ENCODE assay signal across 8 mouse cellular contexts in the genomic region with DNA sequence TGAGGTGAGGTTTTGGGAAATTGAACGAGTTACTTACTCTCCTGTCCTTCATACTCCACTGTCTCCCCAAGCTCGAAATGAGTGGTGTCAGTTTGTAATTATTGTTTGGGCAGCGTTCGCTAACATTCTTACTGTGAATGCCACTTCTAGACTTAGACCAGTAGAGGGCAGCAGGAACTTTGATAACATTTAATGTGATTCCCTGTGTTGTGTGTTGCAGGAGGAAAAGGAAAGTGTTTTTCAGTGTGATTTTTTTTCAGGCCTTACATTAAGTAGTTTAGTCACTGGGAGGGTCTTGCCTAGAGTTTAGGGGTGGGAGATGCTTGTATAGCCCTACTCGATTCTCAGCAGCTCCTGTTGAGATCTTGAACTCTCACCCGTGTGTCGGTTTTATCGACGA. TPM values are rescaled to one million over a fixed set of nuclear protein-coding genes. Genes with fewer than 3 reads are reported as not detected.
DNase-seq lines count a peak whose midpoint lies in the region; ATAC-seq and TF ChIP-seq lines count a peak whose summit lies in the region.

No protein-coding gene starts in this region.

- TF ChIP-seq POLR2A in CH12.LX (IDR thresholded peaks at IDR 0.05; ENCODE audit: low read depth, low read length): no peak

- H3K79me2 ChIP-seq in CH12.LX (replicated peaks; ENCODE audit: control insufficient read depth, extremely low read depth, insufficient read depth, poor library complexity, severe bottlenecking): no peaks in the 10 kb centered on the region

- H3K9ac ChIP-seq in kidney, embryonic 14.5 days (ENCODE audit: low read depth, low read length): no peak overlapping the region
- H3K9ac ChIP-seq in CH12.LX (ENCODE audit: insufficient read depth, low read depth): no peak overlapping the region
- no peak overlapping the region for H3K9ac ChIP-seq in liver, embryonic 15.5 days

- no peaks in the 10 kb centered on the region for H3K27me3 ChIP-seq in kidney, embryonic 14.5 days (ENCODE audit: control insufficient read depth, insufficient read depth, low read length)
- H3K27me3 ChIP-seq in CH12.LX (replicated peaks): no peaks in the 10 kb centered on the region
- no peaks in the 10 kb centered on the region for H3K27me3 ChIP-seq in liver, embryonic 15.5 days
- no peaks in the 10 kb centered on the region for H3K27me3 ChIP-seq in splenic B cell, adult 2 months (ENCODE audit: control insufficient read depth, insufficient read depth, low read length, poor library complexity, severe bottlenecking)

- TF ChIP-seq RAD21 in CH12.LX (IDR thresholded peaks at IDR 0.05; ENCODE audit: low read depth, low read length): peak; percentile 89

- H3K27ac ChIP-seq in kidney, embryonic 14.5 days (ENCODE audit: low read depth, low read length): no peak overlapping the region
- no peak overlapping the region for H3K27ac ChIP-seq in CH12.LX (ENCODE audit: insufficient read depth, low read depth)
- 0 out of 2 replicates have a peak overlapping the region, but pooled peaks have one; percentile 97 for H3K27ac ChIP-seq in liver, embryonic 15.5 days (replicated peaks)

- peak; percentile 67 to 87 for TF ChIP-seq CTCF in CH12.LX (conservative IDR thresholded peaks at IDR 0.05 in 1 of 2, IDR thresholded peaks at IDR 0.05 in 1 of 2; ENCODE audit: low read depth in 2 of 2, low read length in 2 of 2)

- intact Hi-C loops in heart, postnatal 10 days (cut with DNase I): loop anchor here (1.0 to 10.0 kb wide), 4 partner anchors 59 to 304 kb away; no protein-coding TSS in a partner anchor

- peak; percentile 22; the same call in 1 of the 2 replicates for ATAC-seq in kidney, embryonic 14.5 days (ENCODE audit: low FRiP score, low TSS enrichment)
- ATAC-seq in liver, embryonic 15.5 days (ENCODE audit: insufficient read depth): no peak

- DNase-seq in kidney, adult 11 months: no peak
- peak; percentile 56 for DNase-seq in CH12.LX (ENCODE audit: extremely low read depth)
- peak; percentile 35 for DNase-seq in c-Kit-positive CD71-positive TER-119-negative erythroid progenitor cells, embryonic 14.5 days (ENCODE audit: low read depth)
- peak; percentile 55 to 68 for DNase-seq in heart, postnatal 10 days
- peak; percentile 66 for DNase-seq in splenic B cell, adult 2 months (ENCODE audit: low read depth, low spot score)
- no peak for DNase-seq in right cerebral cortex, postnatal 36 days (ENCODE audit: low spot score in 2 of 2)

- peaks cover 3% of the 10 kb centered on the region for H3K4me1 ChIP-seq in kidney, embryonic 14.5 days (ENCODE audit: control insufficient read depth, insufficient read depth, low read length)
- H3K4me1 ChIP-seq in CH12.LX (ENCODE audit: control insufficient read depth in 1 of 2, insufficient read depth in 2 of 2): peaks cover 0 to 7% of the 10 kb centered on the region in 2 experiments; a peak in 2 of 4 replicates
- H3K4me1 ChIP-seq in liver, embryonic 15.5 days (replicated peaks): peaks cover 40% of the 10 kb centered on the region

- no peaks in the 10 kb centered on the region for H3K9me3 ChIP-seq in kidney, embryonic 14.5 days (ENCODE audit: control insufficient read depth, low read length)
- H3K9me3 ChIP-seq in CH12.LX (replicated peaks; ENCODE audit: low read length): no peaks in the 10 kb centered on the region
- H3K9me3 ChIP-seq in liver, embryonic 15.5 days (replicated peaks): no peaks in the 10 kb centered on the region

- no peak for TF ChIP-seq EP300 in CH12.LX (IDR thresholded peaks at IDR 0.05; ENCODE audit: low read length)

- H3K36me3 ChIP-seq in kidney, embryonic 14.5 days (ENCODE audit: control insufficient read depth, insufficient read depth, low read length): no peaks in the 10 kb centered on the region
- H3K36me3 ChIP-seq in CH12.LX (replicated peaks in 1 of 2; ENCODE audit: control insufficient read depth in 1 of 2, insufficient read depth in 1 of 2, low read length in 1 of 2): peaks cover 9 to 52% of the 10 kb centered on the region in 2 experiments
- H3K36me3 ChIP-seq in liver, embryonic 15.5 days (replicated peaks): no peaks in the 10 kb centered on the region
- H3K36me3 ChIP-seq in splenic B cell, adult 2 months (ENCODE audit: control insufficient read depth, insufficient read depth, low read length, poor library complexity, severe bottlenecking): no peaks in the 10 kb centered on the region

- H3K4me3 ChIP-seq in kidney, embryonic 14.5 days (ENCODE audit: low read length): no peak overlapping the region
- no peak overlapping the region for H3K4me3 ChIP-seq in CH12.LX (replicated peaks in 1 of 3; ENCODE audit: low read depth in 2 of 3, low read length in 2 of 3, poor library complexity in 1 of 3)
- H3K4me3 ChIP-seq in liver, embryonic 15.5 days (replicated peaks): no peak overlapping the region

- WGBS in kidney, embryonic 14.5 days: 43% methylated on average over 9 of the region's 9 CpGs
- WGBS in liver, embryonic 15.5 days (ENCODE audit: insufficient replicate concordance): 44% methylated on average over 9 of the region's 9 CpGs

- H3K4me2 ChIP-seq in kidney, embryonic 14.5 days (replicated peaks; ENCODE audit: low read depth, low read length): no peak overlapping the region
- no peak overlapping the region for H3K4me2 ChIP-seq in CH12.LX (ENCODE audit: insufficient read depth, low read depth, poor library complexity, severe bottlenecking)
- no peak overlapping the region for H3K4me2 ChIP-seq in liver, embryonic 15.5 days

- in situ Hi-C loops in CH12.LX (cut with MboI; ENCODE audit: low pct_ligation_motif_present, low pct_unique_long_range_greater_than_20kb, low sequenced_read_pairs): no loop called here

- dilution Hi-C loops in CH12.LX (cut with MboI; ENCODE audit: extremely low pct_ligation_motif_present, extremely low pct_unique_long_range_greater_than_20kb, low sequenced_read_pairs): loop anchor here (25.0 kb wide), 1 partner anchor 126 kb away; no protein-coding TSS in a partner anchor

TF ChIP-seq in CH12.LX, 34 proteins besides CTCF, POLR2A, EP300 and RAD21:
- TF ChIP-seq USF2 (conservative IDR thresholded peaks at IDR 0.05; ENCODE audit: low read depth, low read length) (no peak), SMC3 (IDR thresholded peaks at IDR 0.05; ENCODE audit: low read depth, low read length) (peak; percentile 81), ZC3H11A (IDR thresholded peaks at IDR 0.05; ENCODE audit: low read depth, low read length) (peak; percentile 39; the same call in 1 of the 2 replicates)

RNA-seq across cellular contexts. Expression of a gene that starts 3.5 kb away (rescaled TPM):
- 1.7 and 2.2 TPM in 2 replicates for polyA plus RNA-seq in kidney, embryonic 14.5 days (2014; fragmentation: Nextera tagmentation; extraction: Ambion mirVana)
- total RNA-seq in CH12.LX (2012; rRNA removed) (0.34 and 0.71 TPM in 2 replicates), CH12.LX (2014; rRNA removed) (0.48 and 0.59 TPM in 2 replicates)
- 0.93 and 1.0 TPM in 2 replicates for polyA plus RNA-seq in CH12.LX (2012; ENCODE audit: insufficient read length, low read depth)
- 10 to 100 TPM; 11.9 to 13.2 TPM for total RNA-seq in heart, postnatal 10 days (2021)
- polyA plus RNA-seq in liver, embryonic 15.5 days (2015; fragmentation: Nextera tagmentation; extraction: Ambion mirVana): 30.0 TPM in 2 replicates

RNA-seq across cellular contexts. Expression of a gene that starts 14.6 kb away (rescaled TPM):
- polyA plus RNA-seq in kidney, embryonic 14.5 days (2014; fragmentation: Nextera tagmentation; extraction: Ambion mirVana): 168 and 215 TPM in 2 replicates
- total RNA-seq in CH12.LX (2012; rRNA removed): not detected in 2 replicates
- total RNA-seq in CH12.LX (2014; rRNA removed): not detected in 2 replicates
- not detected in 2 replicates for polyA plus RNA-seq in CH12.LX (2012; ENCODE audit: insufficient read length, low read depth)
- 100 to 1,000 TPM; 312 to 380 TPM for total RNA-seq in heart, postnatal 10 days (2021)
- 3.3 and 6.3 TPM in 2 replicates for polyA plus RNA-seq in liver, embryonic 15.5 days (2015; fragmentation: Nextera tagmentation; extraction: Ambion mirVana)

RNA-seq across cellular contexts. Expression of a gene that starts 25.8 kb away (rescaled TPM):
- 1.1 and 1.4 TPM in 2 replicates for polyA plus RNA-seq in kidney, embryonic 14.5 days (2014; fragmentation: Nextera tagmentation; extraction: Ambion mirVana)
- total RNA-seq in CH12.LX (2012; rRNA removed): 5.5 and 6.1 TPM in 2 replicates
- 12.9 and 13.7 TPM in 2 replicates for total RNA-seq in CH12.LX (2014; rRNA removed)
- 0.90 and 1.2 TPM in 2 replicates for polyA plus RNA-seq in CH12.LX (2012; ENCODE audit: insufficient read length, low read depth)
- under 1 TPM; 0.17 TPM for total RNA-seq in heart, postnatal 10 days (2021)
- polyA plus RNA-seq in liver, embryonic 15.5 days (2015; fragmentation: Nextera tagmentation; extraction: Ambion mirVana): not detected in 2 replicates

RNA-seq across cellular contexts. Expression of a gene that starts 33.0 kb away (rescaled TPM):
- 91.5 and 136 TPM in 2 replicates for polyA plus RNA-seq in kidney, embryonic 14.5 days (2014; fragmentation: Nextera tagmentation; extraction: Ambion mirVana)
- total RNA-seq in CH12.LX (2012; rRNA removed) (49.1 and 51.3 TPM in 2 replicates), CH12.LX (2014; rRNA removed) (27.7 and 29.5 TPM in 2 replicates)
- polyA plus RNA-seq in CH12.LX (2012; ENCODE audit: insufficient read length, low read depth): 189 and 212 TPM in 2 replicates
- 10 to 100 TPM; 79.6 to 85.0 TPM for total RNA-seq in heart, postnatal 10 days (2021)
- 49.0 and 51.6 TPM in 2 replicates for polyA plus RNA-seq in liver, embryonic 15.5 days (2015; fragmentation: Nextera tagmentation; extraction: Ambion mirVana)

RNA-seq across cellular contexts. Expression of a gene that starts 33.6 kb away (rescaled TPM):
- 1.7 and 1.9 TPM in 2 replicates for polyA plus RNA-seq in kidney, embryonic 14.5 days (2014; fragmentation: Nextera tagmentation; extraction: Ambion mirVana)
- 9.9 and 10.7 TPM in 2 replicates for total RNA-seq in CH12.LX (2012; rRNA removed)
- total RNA-seq in CH12.LX (2014; rRNA removed): 8.8 and 10.1 TPM in 2 replicates
- polyA plus RNA-seq in CH12.LX (2012; ENCODE audit: insufficient read length, low read depth): 13.1 and 13.5 TPM in 2 replicates
- 1 to 10 TPM; 1.0 to 1.8 TPM for total RNA-seq in heart, postnatal 10 days (2021)
- polyA plus RNA-seq in liver, embryonic 15.5 days (2015; fragmentation: Nextera tagmentation; extraction: Ambion mirVana): 0.71 and 1.0 TPM in 2 replicates

Comparison
In these comparisons a context has a peak if more than half of its experiments do, and no peak if none do; other contexts are left out.
1. DNase-seq: peak in CH12.LX (single experiment), c-Kit-positive CD71-positive TER-119-negative erythroid progenitor cells, embryonic 14.5 days (single experiment), heart, postnatal 10 days (2 of 2) and splenic B cell, adult 2 months (single experiment); none in kidney, adult 11 months (single experiment) and right cerebral cortex, postnatal 36 days (0 of 2).
2. RNA of a gene that starts 14.6 kb away (polyA plus RNA-seq): 168 to 215 TPM in kidney, embryonic 14.5 days; 3.3 to 6.3 TPM in liver, embryonic 15.5 days and not detected in CH12.LX; every median in the first group is over 10 times any median in the second.